Mouse (Mus musculus) ES-Bruce4 (cell line): ENCODE measurements around the gene Esd. TPM values are rescaled to one million over a fixed set of nuclear protein-coding genes. Genes with fewer than 3 reads are reported as not detected.
A peak's percentile ranks its signal among the peaks of the same experiment; 100 is the strongest.

ENCODE experiments used
- H3K27ac ChIP-seq: 2 replicates; pipeline ENCODE4 v1.5.1; 2012; ENCODE audit warnings: low read length, inconsistent platforms; ENCODE audit not compliant: insufficient read depth
- H3K27me3 ChIP-seq: 2 replicates; pipeline ENCODE4 v1.6.1; 2012; ENCODE audit warnings: mild to moderate bottlenecking, low read length, inconsistent platforms; ENCODE audit not compliant: control insufficient read depth, poor library complexity, insufficient read depth, severe bottlenecking
- H3K36me3 ChIP-seq: 2 replicates; pipeline ENCODE4 v1.6.1; 2012; ENCODE audit warnings: inconsistent platforms, mild to moderate bottlenecking, low read length, moderate library complexity; ENCODE audit not compliant: control insufficient read depth, poor library complexity, insufficient read depth, severe bottlenecking
- H3K4me1 ChIP-seq: one replicate; pipeline ENCODE4 v1.8.1; 2011; ENCODE audit warnings: low read length; ENCODE audit not compliant: control insufficient read depth, insufficient read depth
- H3K4me3 ChIP-seq: 2 replicates; pipeline ENCODE4 v1.5.1; 2011; ENCODE audit warnings: low read depth, mild to moderate bottlenecking, low read length
- H3K9ac ChIP-seq: 2 replicates; pipeline ENCODE4 v1.6.1; 2012; ENCODE audit warnings: low read depth, mild to moderate bottlenecking, inconsistent platforms; ENCODE audit not compliant: poor library complexity, severe bottlenecking
- H3K9me3 ChIP-seq: replicated peaks from 2 replicates; pipeline ENCODE4 v1.6.1; 2012; ENCODE audit warnings: mild to moderate bottlenecking, low read length, inconsistent platforms; ENCODE audit not compliant: control insufficient read depth, poor library complexity, insufficient read depth, severe bottlenecking
- CTCF ChIP-seq: IDR thresholded peaks from one replicate; pipeline ENCODE4 v1.8.1; 2011; ENCODE audit warnings: low read depth, low read length
- EP300 ChIP-seq: IDR thresholded peaks from 2 replicates; pipeline ENCODE4 v1.6.1; 2011; ENCODE audit warnings: low read depth, low read length; ENCODE audit not compliant: insufficient read depth
- POLR2A ChIP-seq: IDR thresholded peaks from one replicate; pipeline ENCODE4 v1.8.1; 2011; ENCODE audit warnings: low read length; ENCODE audit not compliant: insufficient read depth
- polyA plus RNA-seq: library from polyadenylated mRNA; stranded (reverse); fragments of >200 nt; gene quantifications from 2 replicates; pipeline ENCODE4 v1.2.4, GENCODE M21; 2011; ENCODE audit warnings: low read depth; ENCODE audit not compliant: missing spikeins, insufficient read depth, insufficient read length

Gene Esd
- polyA plus RNA-seq, 1 experiment = 217 TPM

DNA sequence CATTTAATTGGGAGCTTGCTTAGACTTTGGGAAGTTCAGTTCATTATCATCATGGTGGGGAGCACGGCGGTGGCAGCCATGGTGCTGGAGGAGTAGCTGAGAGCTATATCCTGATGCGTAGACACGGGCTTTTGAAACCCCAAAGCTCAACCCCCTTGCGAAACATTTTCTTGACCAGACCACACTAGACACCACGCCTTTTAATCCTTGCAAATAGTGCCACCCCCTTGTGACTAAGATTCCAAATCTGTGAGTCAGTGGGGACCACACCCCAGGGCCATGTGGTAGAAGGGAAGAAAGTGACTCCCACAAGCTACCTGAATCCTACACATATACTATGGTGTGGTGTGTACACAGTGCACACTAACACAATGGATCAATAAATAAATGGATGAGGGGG lies 4.8 kb downstream of the Esd start:
- Histone ChIP-seq H3K36me3 (peaks cover 31% of the 10 kb centered on the region), H3K27ac (no peak overlapping the region), H3K9me3 (no peaks in the 10 kb centered on the region), H3K27me3 (no peaks in the 10 kb centered on the region), H3K4me1 (no peaks in the 10 kb centered on the region), H3K4me3 (no peak overlapping the region), H3K9ac (no peak overlapping the region)
- no peak for TF ChIP-seq CTCF
- TF ChIP-seq EP300 = no peak
- no peak for TF ChIP-seq POLR2A

DNA sequence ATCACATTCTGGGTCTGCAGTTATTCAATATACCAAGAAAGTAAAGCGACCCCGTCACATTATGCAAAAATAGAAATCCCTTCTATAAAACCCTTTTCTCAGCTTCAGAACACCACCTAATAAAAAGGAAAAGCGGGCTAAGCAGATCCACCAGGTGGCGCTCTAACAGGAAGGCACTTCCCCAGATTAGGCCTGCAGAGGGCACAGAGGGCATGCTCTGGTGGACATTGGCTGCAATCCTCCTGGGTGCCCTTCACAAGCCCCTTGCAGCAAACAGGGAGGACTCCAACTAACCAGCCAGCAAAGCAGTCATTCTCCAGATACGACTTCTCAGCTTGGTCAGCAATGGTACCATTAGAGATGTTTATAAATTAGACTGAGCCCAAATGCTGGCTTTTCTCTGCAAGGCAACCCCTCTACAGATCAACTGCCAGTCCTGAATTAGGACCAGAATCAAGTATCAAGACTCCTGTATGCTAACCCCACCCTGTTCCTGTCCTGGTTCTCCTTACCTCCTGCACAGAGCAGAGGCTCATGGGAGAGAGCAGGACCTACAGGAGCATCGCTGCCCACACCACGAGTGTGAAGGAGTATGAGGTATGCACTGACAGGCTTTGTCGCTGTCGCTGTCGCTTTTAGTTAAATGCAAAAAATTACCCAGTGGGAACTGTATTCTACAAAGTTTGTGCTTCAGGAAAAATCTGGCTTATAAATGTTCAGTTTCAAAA lies 32.3 kb downstream of the Esd start:
- H3K27ac ChIP-seq = no peak overlapping the region
- H3K9ac ChIP-seq = no peak overlapping the region
- TF ChIP-seq CTCF (peak; percentile 81), POLR2A (no peak)
- no peak overlapping the region for H3K4me3 ChIP-seq
- H3K9me3 ChIP-seq = no peaks in the 10 kb centered on the region
- H3K36me3 ChIP-seq = no peaks in the 10 kb centered on the region
- no peaks in the 10 kb centered on the region for H3K27me3 ChIP-seq
- H3K4me1 ChIP-seq = no peaks in the 10 kb centered on the region

DNA sequence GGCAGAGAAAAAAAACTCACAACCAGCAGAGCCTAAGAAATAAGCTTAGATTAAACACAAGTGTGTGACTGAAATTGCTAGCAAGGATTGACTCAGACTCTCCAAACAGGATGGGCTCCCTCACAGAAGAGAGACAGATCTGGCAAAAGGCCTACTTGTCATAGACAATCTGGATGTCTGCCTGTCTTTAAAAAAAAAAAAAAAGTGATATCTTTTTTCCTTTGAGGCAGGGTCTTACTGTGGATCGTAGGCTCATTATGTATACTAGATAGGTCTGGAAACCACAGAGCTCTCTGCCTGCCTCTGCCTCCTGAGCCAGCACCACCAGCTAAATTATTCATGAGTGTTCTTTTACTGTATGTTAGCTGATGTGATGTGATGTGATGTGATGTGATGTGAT lies 35.8 kb downstream of the Esd start:
- TF ChIP-seq EP300 (no peak), POLR2A (no peak), CTCF (no peak)
- H3K4me1 ChIP-seq = no peaks in the 10 kb centered on the region
- no peak overlapping the region for H3K4me3 ChIP-seq
- H3K27ac ChIP-seq = no peak overlapping the region
- peaks cover 2% of the 10 kb centered on the region; the same call in 1 of the 2 replicates for H3K36me3 ChIP-seq
- H3K27me3 ChIP-seq = no peaks in the 10 kb centered on the region
- H3K9ac ChIP-seq = no peak overlapping the region
- H3K9me3 ChIP-seq = peaks cover 8% of the 10 kb centered on the region

DNA sequence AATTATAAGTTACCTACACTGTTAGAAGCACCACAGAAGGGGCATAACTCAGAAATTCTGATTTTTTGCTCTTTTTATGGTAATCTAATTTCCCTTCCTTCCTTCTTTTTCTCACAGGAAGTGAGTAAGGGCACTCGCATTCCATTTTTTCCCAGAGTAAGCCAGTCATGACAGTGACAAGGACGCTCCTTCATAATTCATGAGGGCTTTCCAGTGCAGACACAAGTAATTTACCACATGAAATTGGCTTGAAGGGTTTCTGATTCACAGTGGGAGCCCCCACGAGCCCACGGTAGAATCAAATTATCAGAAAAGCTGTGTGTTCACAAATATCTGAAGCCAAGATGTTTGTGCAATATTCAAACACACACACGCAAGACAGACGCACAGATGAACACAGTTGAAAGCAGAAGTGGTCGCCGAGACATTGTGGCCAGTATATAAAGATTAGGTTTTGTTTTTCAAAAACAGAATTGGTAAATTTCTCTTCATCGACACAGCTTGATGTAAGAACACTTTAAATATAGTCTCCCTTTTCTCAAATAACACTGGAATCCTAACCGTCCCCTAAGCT lies 42.0 kb downstream of the Esd start:
- no peak overlapping the region for H3K27ac ChIP-seq
- no peaks in the 10 kb centered on the region for H3K4me1 ChIP-seq
- no peaks in the 10 kb centered on the region for H3K27me3 ChIP-seq
- H3K4me3 ChIP-seq = no peak overlapping the region
- H3K9ac ChIP-seq = no peak overlapping the region
- TF ChIP-seq POLR2A = no peak
- TF ChIP-seq CTCF = no peak
- TF ChIP-seq EP300 = no peak
- peaks cover 8% of the 10 kb centered on the region for H3K9me3 ChIP-seq
- peaks cover 4% of the 10 kb centered on the region; the same call in 1 of the 2 replicates for H3K36me3 ChIP-seq

DNA sequence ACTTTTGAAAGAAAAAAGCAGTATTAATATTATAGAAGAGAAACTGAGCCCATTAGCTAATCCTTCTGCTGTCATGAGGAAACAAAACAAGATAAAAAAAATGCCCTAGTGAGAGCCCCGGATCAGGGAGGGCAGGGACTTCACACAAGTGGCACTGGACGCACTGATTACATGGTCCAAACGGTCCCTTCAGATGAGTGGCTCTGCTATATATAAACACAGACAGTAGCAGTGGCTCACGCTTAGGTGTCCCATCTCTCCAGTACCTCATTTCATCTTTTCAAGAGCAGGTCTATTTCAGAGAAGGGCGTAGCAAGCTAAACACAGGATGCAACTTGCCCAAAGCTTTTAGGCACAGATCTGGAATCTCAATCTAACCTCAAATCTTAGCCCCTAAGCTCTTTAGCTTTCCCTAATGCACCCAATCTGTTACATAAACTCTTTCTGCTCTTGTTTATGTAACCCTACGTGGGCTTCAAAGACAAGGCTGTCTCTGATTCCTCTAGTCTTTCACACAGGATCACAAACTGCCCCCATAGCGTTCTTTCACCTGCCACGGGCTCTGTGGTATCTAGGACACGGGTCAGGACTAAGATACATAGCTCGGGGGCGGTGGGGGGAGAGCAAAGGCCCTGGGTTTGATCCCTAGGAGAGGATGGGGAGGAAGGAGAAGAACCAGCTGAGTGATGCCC lies 52.3 kb downstream of the Esd start:
- Histone ChIP-seq H3K4me3 (no peak overlapping the region), H3K9me3 (no peaks in the 10 kb centered on the region), H3K36me3 (no peaks in the 10 kb centered on the region), H3K27me3 (no peaks in the 10 kb centered on the region), H3K9ac (no peak overlapping the region), H3K27ac (no peak overlapping the region), H3K4me1 (no peaks in the 10 kb centered on the region)
- TF ChIP-seq CTCF (no peak), POLR2A (no peak), EP300 (no peak)

DNA sequence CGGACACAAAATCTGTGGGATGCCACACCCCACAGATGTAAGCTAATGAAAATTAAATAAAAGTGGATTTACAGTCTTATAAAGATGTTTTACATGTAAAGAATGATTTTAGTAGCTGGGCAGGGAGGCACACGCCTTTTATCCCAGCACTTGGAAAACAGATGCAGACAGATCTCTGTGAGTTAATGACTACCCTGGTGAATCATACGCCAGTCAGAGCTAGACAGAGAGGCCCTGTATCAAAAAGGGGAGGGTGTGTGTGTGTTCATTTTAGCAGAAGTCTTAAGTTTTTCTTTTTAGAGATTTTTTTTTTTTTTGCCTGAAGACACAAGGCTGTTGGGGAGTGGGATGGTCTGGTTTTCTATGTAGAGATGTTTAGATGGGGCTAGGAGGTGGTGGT lies 55.6 kb downstream of the Esd start:
- Histone ChIP-seq H3K27ac (no peak overlapping the region), H3K27me3 (no peaks in the 10 kb centered on the region), H3K9ac (no peak overlapping the region), H3K4me3 (no peak overlapping the region), H3K9me3 (no peaks in the 10 kb centered on the region), H3K4me1 (no peaks in the 10 kb centered on the region), H3K36me3 (no peaks in the 10 kb centered on the region)
- TF ChIP-seq EP300 (no peak), POLR2A (no peak), CTCF (no peak)
